Mouse (Mus musculus) liver, embryonic 15.5 days (tissue): ENCODE data around the gene Maats1. TPM values are rescaled to one million over a fixed set of nuclear protein-coding genes. Genes with fewer than 3 reads are reported as not detected.

Experiments used
- ATAC-seq: fragments of 200-750 bp; cut with Nextera tagmentation; 2 replicates; pipeline ENCODE4 v1.8.0; 2017; ENCODE audit warnings: moderate number of reproducible peaks, mild to moderate bottlenecking, moderate library complexity; ENCODE audit not compliant: insufficient read depth
- H3K27ac ChIP-seq: fragments of 300-500 bp; sonication (generic); replicated peaks from 2 replicates; pipeline ENCODE4 v1.5.1; 2015; ENCODE audit warnings: mild to moderate bottlenecking, inconsistent platforms
- H3K27me3 ChIP-seq: fragments of 300-500 bp; sonication (generic); 2 replicates; pipeline ENCODE4 v1.6.1; 2015; ENCODE audit warnings: mild to moderate bottlenecking, inconsistent platforms
- H3K36me3 ChIP-seq: fragments of 300-500 bp; sonication (generic); replicated peaks from 2 replicates; pipeline ENCODE4 v1.6.1; 2015; ENCODE audit warnings: moderate library complexity, mild to moderate bottlenecking, inconsistent platforms
- H3K4me1 ChIP-seq: fragments of 300-500 bp; sonication (generic); replicated peaks from 2 replicates; pipeline ENCODE4 v1.6.1; 2015; ENCODE audit warnings: inconsistent platforms
- H3K4me2 ChIP-seq: fragments of 300-500 bp; sonication (generic); 2 replicates; pipeline ENCODE4 v1.6.1; 2015; ENCODE audit warnings: moderate library complexity, mild to moderate bottlenecking, inconsistent platforms
- H3K4me3 ChIP-seq: fragments of 300-500 bp; sonication (generic); replicated peaks from 2 replicates; pipeline ENCODE4 v1.5.1; 2015; ENCODE audit warnings: mild to moderate bottlenecking, inconsistent platforms
- H3K9ac ChIP-seq: fragments of 300-500 bp; sonication (generic); 2 replicates; pipeline ENCODE4 v1.6.1; 2015; ENCODE audit warnings: moderate library complexity, mild to moderate bottlenecking, inconsistent platforms
- H3K9me3 ChIP-seq: fragments of 300-500 bp; sonication (generic); replicated peaks from 2 replicates; pipeline ENCODE4 v1.6.1; 2016; ENCODE audit warnings: inconsistent platforms
- WGBS: fragments of 180-500 bp; shearing (Covaris S2); methylation state at CpG from one replicate; pipeline ENCODE4 v1.1.7; 2015; ENCODE audit warnings: mixed read lengths; ENCODE audit not compliant: insufficient replicate concordance; 5-methylcytosine and 5-hydroxymethylcytosine counted together
- polyA plus RNA-seq: library from polyadenylated mRNA; unstranded; fragments of >200 nt; fragmentation: Nextera tagmentation; extraction: Ambion mirVana; gene quantifications from 2 replicates; pipeline ENCODE4 v1.2.1, GENCODE M21; 2015

The Maats1 gene
- polyA plus RNA-seq, 1 experiment from 2014 or later = 0.03 TPM

DNA sequence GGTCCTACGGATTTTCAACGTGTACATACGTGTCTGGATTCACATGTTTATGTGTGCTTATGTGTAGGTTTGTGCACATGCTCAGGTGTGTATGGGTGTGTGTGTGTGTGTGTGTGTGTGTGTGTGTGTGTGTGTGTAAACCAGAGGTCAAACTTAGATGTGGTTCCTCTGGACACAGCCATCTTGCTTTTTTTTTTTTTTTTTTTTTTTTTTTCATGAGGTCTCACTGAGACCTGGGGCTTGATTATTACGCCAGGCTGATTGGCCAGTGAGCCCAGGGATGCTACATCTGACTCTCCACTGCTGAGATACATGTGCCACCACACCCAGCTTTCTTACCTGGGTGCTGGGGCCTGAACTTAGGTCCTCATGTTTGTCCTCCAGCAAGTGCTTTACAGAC, 22.9 kb downstream of the Maats1 start:
- Histone ChIP-seq H3K27ac (no peak overlapping the region), H3K9me3 (no peaks in the 10 kb centered on the region), H3K4me3 (no peak overlapping the region), H3K4me1 (no peaks in the 10 kb centered on the region), H3K9ac (no peak overlapping the region), H3K4me2 (no peak overlapping the region), H3K27me3 (no peaks in the 10 kb centered on the region), H3K36me3 (no peaks in the 10 kb centered on the region)
- 66% methylated on average over 4 of the region's 4 CpGs for whole genome bisulfite sequencing
- ATAC-seq = no peak

DNA sequence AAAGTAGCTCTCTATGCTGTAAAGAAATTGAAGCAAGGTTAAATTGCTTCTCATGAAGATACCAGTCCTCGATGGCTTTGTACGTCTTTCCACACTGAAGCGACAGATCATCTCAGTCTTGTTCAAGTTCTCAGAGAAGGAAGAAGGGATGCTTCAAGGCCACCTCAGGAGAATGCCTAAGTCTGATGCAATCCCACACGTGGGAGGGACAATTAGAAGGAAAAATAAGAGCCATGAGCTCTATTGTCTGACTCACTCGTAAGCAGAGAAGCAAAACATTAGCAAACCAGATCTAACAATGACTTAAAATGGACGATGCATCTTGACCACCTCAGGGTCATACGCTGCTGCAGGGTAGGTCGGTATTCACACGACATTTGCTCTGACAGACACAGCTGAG, 23.5 kb downstream of the Maats1 start:
- H3K27me3 ChIP-seq = no peaks in the 10 kb centered on the region
- no peaks in the 10 kb centered on the region for H3K9me3 ChIP-seq
- no peak overlapping the region for H3K4me3 ChIP-seq
- H3K27ac ChIP-seq = no peak overlapping the region
- H3K36me3 ChIP-seq = no peaks in the 10 kb centered on the region
- no peak for ATAC-seq
- no peaks in the 10 kb centered on the region for H3K4me1 ChIP-seq
- 65% methylated on average over 9 of the region's 9 CpGs for WGBS
- no peak overlapping the region for H3K9ac ChIP-seq
- no peak overlapping the region for H3K4me2 ChIP-seq

DNA sequence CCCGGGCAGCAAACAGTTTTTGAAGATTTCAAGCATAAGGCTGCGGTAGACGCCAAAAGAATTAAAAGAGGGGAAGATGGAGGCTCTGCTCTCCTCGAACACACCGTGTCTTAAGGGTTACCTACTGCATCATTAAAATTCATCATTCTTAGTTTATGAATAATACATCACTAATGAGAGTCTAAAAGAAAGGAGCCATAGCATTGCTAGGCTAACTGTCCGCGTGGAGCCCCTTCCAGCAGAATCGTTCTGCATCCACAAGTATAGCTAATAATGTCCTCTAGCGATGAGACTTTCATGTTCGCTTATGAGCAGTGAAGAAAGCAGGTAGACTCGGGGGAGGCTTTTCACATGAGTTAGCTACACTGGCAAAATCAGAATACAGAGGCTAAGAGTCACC, 33.7 kb downstream of the Maats1 start:
- ATAC-seq = no peak
- WGBS = 78% methylated on average over 11 of the region's 11 CpGs
- H3K27ac ChIP-seq = no peak overlapping the region
- 0 out of 2 replicates have a peak, but pooled peaks cover 4% of the 10 kb centered on the region for H3K27me3 ChIP-seq
- H3K4me1 ChIP-seq = no peaks in the 10 kb centered on the region
- no peak overlapping the region for H3K9ac ChIP-seq
- H3K4me3 ChIP-seq = no peak overlapping the region
- H3K36me3 ChIP-seq = no peaks in the 10 kb centered on the region
- no peak overlapping the region for H3K4me2 ChIP-seq
- no peaks in the 10 kb centered on the region for H3K9me3 ChIP-seq

DNA sequence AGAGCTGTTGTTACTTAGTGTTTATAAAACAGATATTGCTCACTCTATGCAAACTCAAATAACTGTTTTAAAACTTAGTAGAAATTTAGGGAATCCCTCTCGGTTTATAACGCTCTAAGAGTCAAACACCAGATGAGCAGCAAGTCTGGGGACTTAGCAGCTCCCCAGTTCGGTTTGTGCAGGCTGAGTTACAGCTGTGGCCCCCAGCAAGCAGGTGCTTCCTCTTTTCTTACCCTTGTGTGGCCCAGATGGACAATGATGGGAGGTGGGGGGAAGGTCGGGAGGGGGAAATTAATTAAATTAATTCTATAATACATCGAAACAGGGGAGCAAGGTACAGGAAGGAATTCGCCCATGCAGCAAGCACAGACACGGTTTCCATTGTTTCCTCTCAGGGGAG, 34.3 kb downstream of the Maats1 start:
- Histone ChIP-seq H3K9me3 (no peaks in the 10 kb centered on the region), H3K27me3 (0 out of 2 replicates have a peak, but pooled peaks cover 4% of the 10 kb centered on the region), H3K4me2 (no peak overlapping the region), H3K4me3 (no peak overlapping the region), H3K36me3 (no peaks in the 10 kb centered on the region), H3K27ac (no peak overlapping the region), H3K9ac (no peak overlapping the region), H3K4me1 (no peaks in the 10 kb centered on the region)
- ATAC-seq = no peak
- 33% methylated on average over 7 of the region's 7 CpGs for WGBS

DNA sequence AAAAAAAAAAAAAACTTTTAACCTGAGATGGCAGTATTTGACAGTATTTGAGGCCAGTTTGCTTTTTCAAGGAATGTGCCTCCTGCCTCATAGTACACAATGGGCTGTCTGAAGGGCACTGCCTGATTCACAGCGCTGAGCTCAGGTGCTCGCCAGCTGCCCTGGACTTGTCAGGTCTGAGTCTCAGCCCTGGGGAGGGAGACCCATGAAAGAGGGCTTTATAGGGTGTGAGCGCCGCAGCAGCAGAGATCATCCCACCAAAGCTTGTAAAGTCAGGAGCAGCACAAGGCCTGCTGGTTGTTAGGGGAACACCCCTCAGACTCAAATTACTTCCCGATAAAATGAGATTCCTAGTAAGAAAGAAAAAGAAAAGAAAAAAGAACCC, 34.7 kb downstream of the Maats1 start:
- Histone ChIP-seq H3K4me2 (no peak overlapping the region), H3K9ac (no peak overlapping the region), H3K9me3 (no peaks in the 10 kb centered on the region), H3K27me3 (0 out of 2 replicates have a peak, but pooled peaks cover 4% of the 10 kb centered on the region), H3K27ac (no peak overlapping the region), H3K4me1 (no peaks in the 10 kb centered on the region), H3K4me3 (no peak overlapping the region), H3K36me3 (no peaks in the 10 kb centered on the region)
- no peak for ATAC-seq
- WGBS = 59% methylated on average over 5 of the region's 5 CpGs

DNA sequence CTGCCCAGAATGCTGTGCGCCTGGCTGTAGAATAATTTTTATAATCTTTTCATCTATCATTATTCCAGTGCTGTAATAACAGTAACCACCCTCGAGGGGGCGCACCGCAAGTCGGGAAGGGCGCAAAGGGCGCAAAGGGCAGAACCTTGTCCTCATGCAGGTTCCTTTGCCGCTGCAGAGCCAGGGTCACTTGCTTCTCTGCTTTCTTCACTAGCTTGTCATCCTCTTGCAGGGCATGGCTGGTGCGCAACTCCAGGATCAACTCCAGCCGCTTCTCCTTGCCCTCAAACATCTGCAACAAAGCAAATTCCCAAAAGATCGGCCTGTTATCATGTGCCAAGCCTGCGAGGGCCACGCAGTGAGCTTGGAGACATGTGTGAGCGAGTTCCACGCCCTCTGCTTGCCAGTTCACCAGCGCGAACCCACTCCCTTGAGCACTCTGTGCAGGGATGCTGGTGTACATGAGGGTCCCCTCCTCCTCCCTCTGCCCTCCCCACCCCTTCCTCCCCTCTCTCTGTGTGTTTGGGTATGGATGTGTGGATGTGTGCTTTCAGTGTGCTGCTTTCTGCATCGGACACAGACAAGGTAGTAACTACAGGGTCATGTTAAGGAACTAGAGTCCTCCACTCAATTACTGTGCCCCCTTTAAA, 35.2 kb downstream of the Maats1 start:
- no peak overlapping the region for H3K27ac ChIP-seq
- no peak for ATAC-seq
- H3K4me3 ChIP-seq = no peak overlapping the region
- H3K9ac ChIP-seq = no peak overlapping the region
- WGBS = 45% methylated on average over 18 of the region's 18 CpGs
- no peaks in the 10 kb centered on the region for H3K4me1 ChIP-seq
- 0 out of 2 replicates have a peak, but pooled peaks cover 4% of the 10 kb centered on the region for H3K27me3 ChIP-seq
- H3K36me3 ChIP-seq = no peaks in the 10 kb centered on the region
- H3K4me2 ChIP-seq = no peak overlapping the region
- H3K9me3 ChIP-seq = no peaks in the 10 kb centered on the region

DNA sequence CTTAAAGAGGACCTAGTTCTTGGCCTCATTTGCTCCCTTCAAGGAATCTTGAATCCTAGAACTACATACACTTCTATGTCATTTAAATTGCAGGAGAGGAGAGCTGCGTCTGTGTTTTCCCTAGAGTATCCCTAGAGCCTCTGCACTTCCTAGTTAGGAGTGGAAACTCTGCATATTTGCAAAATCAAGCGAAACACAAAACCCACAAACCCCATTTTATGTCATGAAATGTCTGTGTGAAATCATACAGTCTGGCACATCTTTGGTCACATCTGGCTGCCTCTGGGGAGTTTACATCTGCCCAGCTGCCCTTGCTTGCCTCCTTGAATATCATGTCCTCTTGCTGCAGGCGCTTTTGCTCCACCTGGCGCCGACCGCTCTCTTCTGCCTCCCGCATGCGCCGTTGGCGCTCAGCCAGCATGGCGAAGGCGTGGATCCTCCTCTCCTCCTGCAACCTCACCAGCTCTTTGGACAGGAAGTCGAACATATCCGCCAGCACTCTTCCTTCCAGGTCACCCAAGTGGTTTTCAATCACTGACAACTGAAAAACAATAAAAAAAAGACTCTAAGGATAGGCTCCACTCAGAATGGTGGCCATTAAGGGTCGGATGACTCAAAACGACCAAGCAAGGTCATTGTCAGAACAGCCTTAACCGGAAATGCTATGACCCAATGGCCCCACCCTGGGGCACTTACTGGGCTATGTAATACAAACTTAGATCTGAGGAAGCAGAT, 37.3 kb downstream of the Maats1 start:
- H3K4me2 ChIP-seq = no peak overlapping the region
- no peak overlapping the region for H3K4me3 ChIP-seq
- 62% methylated on average over 17 of the region's 17 CpGs for WGBS
- H3K9me3 ChIP-seq = no peaks in the 10 kb centered on the region
- no peak overlapping the region for H3K9ac ChIP-seq
- ATAC-seq = no peak
- H3K27ac ChIP-seq = no peak overlapping the region
- H3K36me3 ChIP-seq = no peaks in the 10 kb centered on the region
- H3K4me1 ChIP-seq = no peaks in the 10 kb centered on the region
- 0 out of 2 replicates have a peak, but pooled peaks cover 4% of the 10 kb centered on the region for H3K27me3 ChIP-seq

DNA sequence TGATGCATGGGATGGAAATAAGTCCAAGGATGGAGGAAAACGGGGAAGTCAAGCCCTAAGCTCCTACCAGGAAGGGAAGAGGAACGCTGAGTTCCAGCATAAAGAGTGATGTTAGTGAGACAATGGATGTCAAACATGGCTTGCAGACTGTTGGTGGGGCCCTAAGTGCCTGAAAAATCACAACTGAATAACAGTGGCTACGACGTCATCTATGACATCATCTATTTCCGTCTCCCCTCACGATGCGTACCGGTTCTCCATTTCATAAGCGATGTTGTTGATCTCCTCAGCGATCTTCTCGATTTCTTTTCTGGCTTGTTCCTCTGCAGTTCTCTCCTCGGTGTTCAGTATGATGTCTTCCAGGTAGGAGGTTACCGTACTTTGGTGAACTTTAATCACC, 39.6 kb downstream of the Maats1 start:
- H3K27me3 ChIP-seq = 0 out of 2 replicates have a peak, but pooled peaks cover 3% of the 10 kb centered on the region
- H3K4me2 ChIP-seq = no peak overlapping the region
- no peaks in the 10 kb centered on the region for H3K4me1 ChIP-seq
- no peak overlapping the region for H3K4me3 ChIP-seq
- H3K9ac ChIP-seq = no peak overlapping the region
- no peak overlapping the region for H3K27ac ChIP-seq
- WGBS = 73% methylated on average over 13 of the region's 13 CpGs
- no peaks in the 10 kb centered on the region for H3K36me3 ChIP-seq
- H3K9me3 ChIP-seq = no peaks in the 10 kb centered on the region
- no peak for ATAC-seq

DNA sequence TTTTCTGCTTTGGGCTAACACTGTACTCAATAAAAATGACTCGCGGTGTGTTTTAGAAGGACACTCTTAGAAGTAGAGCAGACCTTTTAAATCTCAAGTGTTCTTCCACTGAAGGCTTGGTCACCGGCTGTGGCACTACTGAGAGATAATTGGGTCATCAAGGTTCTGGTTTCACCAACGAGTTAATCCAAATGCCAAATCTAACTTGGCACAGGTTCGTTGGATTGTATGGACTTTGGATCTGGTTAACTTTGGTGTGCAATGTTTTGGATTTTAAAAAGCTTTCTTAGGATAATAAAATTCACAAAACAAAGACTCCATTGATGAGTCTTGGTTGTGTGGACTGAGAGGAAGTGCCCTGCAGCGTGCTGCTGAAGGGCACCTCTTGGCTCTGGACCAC, 43.5 kb downstream of the Maats1 start:
- H3K4me2 ChIP-seq = no peak overlapping the region
- 0 out of 2 replicates have a peak, but pooled peaks cover 7% of the 10 kb centered on the region for H3K4me1 ChIP-seq
- no peak for ATAC-seq
- H3K27ac ChIP-seq = no peak overlapping the region
- no peaks in the 10 kb centered on the region for H3K36me3 ChIP-seq
- no peak overlapping the region for H3K4me3 ChIP-seq
- H3K27me3 ChIP-seq = no peaks in the 10 kb centered on the region
- WGBS = 71% methylated on average over 6 of the region's 6 CpGs
- no peak overlapping the region for H3K9ac ChIP-seq
- no peaks in the 10 kb centered on the region for H3K9me3 ChIP-seq

DNA sequence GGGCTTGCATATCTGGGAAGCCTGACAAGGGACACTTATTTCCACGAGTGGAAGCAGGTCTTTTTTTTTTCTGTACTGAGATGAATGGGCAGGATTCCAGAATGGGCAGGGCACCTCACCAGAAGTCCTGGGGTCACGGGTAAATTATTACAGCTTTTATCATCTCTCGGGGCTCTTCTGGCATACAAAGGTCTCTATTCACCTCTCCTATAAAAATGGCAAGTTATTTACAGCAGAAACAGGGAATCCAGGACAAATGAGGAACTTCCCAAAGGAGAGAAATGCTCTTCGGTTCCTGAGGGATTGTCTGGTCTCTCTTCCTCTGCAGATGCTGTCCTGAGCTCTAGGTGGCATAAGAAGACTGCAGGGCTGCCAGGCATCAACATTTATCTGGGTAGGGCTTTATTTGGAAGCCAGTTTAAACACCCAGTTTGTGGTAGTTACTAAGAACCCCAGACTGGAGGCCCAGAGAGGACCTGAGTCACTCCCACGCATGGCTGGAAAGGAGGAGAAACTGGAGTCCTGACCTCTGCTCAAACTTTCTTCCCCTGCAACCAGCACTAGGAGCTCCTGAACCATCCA, 46.5 kb downstream of the Maats1 start:
- Histone ChIP-seq H3K4me1 (0 out of 2 replicates have a peak, but pooled peaks cover 7% of the 10 kb centered on the region), H3K4me3 (no peak overlapping the region), H3K9me3 (no peaks in the 10 kb centered on the region), H3K9ac (no peak overlapping the region), H3K36me3 (no peaks in the 10 kb centered on the region), H3K27ac (peak overlapping the region; percentile 38; the same call in 1 of the 2 replicates), H3K4me2 (no peak overlapping the region), H3K27me3 (no peaks in the 10 kb centered on the region)
- WGBS = 31% methylated on average over 5 of the region's 5 CpGs
- ATAC-seq = no peak

DNA sequence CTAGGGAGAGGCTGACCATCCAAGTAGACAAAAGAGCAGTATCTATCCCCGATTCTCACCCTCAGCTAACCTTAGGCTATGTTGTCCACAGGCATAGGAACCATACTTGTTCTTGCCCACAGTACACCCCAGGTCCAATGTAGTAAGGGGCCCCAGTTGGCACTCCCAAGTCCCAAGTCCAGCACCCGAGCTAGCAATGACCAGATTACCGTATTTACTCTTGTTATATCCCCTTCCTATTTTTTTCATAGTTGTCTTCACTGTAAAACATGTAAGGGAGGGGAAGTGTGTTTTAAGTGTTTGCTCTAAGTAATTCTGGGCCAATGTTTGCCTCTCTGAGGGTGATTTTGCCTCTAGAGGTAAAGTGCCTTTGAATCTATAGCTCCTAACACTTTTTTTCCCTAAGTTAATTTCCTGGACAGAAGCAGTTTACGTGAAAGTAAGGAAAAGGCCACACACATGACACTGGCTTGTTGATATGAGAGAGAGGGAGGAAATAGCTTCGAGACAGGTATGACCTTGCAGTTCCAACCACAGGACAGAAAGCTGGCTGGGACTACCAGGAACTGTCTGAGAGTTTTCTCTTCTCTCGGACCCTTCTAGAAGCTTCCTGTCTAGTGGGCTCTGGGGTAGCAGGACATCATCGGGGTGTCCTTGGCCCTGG, 47.1 kb downstream of the Maats1 start, which contains the start of gene Nr1i2:
Gene Nr1i2 (minus strand): TSS at position 140 of the 664 bp plus-strand sequence.
- no peaks in the 10 kb centered on the region for H3K36me3 ChIP-seq
- no peaks in the 10 kb centered on the region for H3K27me3 ChIP-seq
- H3K27ac ChIP-seq = peak within 1 kb of the TSS; percentile 38
- peak within 1 kb of the TSS; percentile 45 for H3K4me3 ChIP-seq
- peak within 1 kb of the TSS; percentile 48 for H3K4me2 ChIP-seq
- no peak within 1 kb of the TSS for H3K9ac ChIP-seq
- no peaks in the 10 kb centered on the region for H3K9me3 ChIP-seq
- WGBS = 34% methylated on average over 7 of the region's 7 CpGs
- peak; percentile 71; the same call in 1 of the 2 replicates for ATAC-seq
- 0 out of 2 replicates have a peak, but pooled peaks cover 7% of the 10 kb centered on the region for H3K4me1 ChIP-seq
